Mouse (Mus musculus) stomach, postnatal 0 days (tissue): ENCODE data around the gene Sfxn4.

Experiments used
- CTCF ChIP-seq: IDR thresholded peaks from 2 replicates; pipeline ENCODE4 v1.5.1; 2016; ENCODE audit warnings: antibody characterized with exemption, low read depth, mild to moderate bottlenecking, moderate library complexity
- EP300 ChIP-seq: optimal IDR thresholded peaks from 2 replicates; pipeline ENCODE3; 2016; ENCODE audit warnings: antibody characterized with exemption

DNA sequence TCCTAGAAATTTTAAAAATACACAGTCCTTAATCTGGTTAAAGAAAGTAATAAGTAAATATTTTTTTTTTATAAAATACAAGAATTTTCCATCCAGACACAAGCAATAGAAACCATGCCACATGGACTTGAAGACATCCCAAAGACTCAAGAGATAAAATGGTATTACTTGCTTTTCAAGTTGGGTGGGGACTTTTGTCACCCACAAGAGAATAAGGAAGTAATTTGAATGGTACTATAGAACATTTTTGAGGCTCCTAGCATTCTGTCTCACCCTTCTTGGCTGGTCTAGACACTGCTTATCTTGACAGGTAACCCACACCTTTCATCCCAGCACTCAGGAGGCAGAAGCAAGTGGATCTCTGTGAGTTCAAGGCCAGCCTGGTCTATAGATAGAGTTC, 49.0 kb upstream of the Sfxn4 start:
- TF ChIP-seq CTCF = no peak
- TF ChIP-seq EP300 = no peak
